Mouse (Mus musculus): ENCODE data around the gene Polr2l. TPM values are rescaled to one million over a fixed set of nuclear protein-coding genes. Genes with fewer than 3 reads are reported as not detected.

Gene Polr2l
- total RNA-seq (2023), result 11.6 TPM

DNA sequence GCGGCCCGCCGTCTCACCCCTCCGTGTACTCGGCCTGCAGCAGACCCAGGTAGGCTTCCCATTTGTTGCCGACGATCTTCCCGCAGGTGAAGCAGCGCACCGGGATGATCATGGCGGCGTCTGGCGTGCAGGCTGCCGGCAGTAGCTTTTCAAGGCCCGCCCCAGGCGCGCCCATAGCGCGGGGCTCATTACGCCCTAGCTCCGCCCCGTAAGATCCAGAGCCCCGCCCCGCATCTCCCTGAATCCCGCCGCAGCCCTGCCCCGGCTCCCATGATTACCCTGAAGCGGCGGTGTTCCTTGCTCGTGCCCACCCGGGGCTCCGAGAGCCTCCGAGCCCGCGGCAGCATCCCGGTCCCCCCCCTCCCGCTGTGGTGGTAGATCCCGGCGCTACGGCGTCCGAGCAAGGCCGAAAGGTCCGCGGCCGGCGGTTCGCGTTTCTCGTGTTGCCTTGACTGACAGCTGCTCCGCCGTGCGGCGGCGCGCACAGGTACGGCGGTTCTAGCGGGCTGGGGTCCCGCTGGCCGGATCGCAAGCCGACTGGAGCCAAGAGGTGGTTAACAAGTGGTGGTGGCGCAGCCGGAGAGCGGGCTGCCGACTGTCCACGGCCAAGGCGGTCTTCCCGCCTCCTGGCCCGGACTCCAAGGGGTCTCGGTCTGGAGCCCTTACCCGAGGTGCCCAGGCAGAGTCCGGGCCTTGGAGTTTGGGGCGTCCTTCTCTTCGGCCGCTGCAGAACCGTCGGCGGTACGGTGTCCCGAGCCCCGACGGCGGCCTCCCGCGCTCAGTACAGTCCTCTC is at the start of gene Polr2l, which contains the start of gene Tspan4:
Polr2l (minus strand) TSS at position 122 of the 794 bp plus-strand sequence.
Tspan4 (plus strand) TSS at position 230 of the 794 bp plus-strand sequence.

DNA sequence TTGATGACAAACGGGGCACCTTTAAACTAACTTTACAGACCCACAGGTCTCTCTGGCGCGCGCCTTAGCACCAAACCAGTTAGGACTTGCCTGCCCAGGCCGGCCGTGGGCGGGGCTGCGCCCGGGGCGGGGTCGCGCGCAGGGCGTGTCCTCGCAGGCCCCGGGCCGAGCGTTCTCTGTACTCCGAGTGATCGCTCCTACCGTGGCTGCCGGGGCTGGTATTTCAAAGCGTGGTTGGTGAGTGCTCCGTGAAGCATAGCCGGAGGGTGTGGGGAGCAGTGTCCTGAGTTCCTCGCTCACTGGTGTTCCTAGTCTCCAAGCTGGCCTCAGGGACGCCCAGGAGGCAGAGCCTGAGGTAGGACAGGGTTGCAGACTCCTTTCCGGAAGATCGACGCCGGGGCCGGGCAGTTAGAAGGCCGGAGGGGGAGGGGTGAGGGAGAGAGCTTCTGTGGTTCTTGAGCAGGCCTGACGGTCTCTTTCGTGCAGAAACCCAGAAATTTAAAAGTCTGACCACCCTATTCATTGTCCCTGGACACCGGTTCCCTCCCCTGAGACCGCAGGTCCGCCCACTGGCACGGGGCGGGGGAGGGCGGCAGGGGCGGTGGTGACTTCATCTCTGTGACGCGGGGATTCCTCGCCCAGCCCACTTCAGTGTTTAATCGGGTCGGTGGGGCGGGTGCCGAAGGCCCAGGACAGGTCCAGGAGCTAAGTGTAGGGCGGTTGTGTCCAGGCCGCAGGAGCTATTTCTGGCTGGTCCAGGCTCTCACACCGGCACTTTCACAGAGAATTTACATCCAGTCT is 7.5 kb downstream of the Polr2l start, which contains the start of gene Cd151:
Cd151 (plus strand) TSS at position 163 of the 801 bp plus-strand sequence.

GRCm38 (mm10) chr7:141460391-141461113 is 14.4 kb downstream of the Polr2l start, which contains the start of gene Cracr2b:
Gene Cracr2b (plus strand): TSS chr7:141461094.

GRCm38 (mm10) chr7:141454967-141455551 is 19.9 kb downstream of the Polr2l start, which contains the start of gene Pnpla2:
Gene Pnpla2 (plus strand): TSS chr7:141455198.

DNA sequence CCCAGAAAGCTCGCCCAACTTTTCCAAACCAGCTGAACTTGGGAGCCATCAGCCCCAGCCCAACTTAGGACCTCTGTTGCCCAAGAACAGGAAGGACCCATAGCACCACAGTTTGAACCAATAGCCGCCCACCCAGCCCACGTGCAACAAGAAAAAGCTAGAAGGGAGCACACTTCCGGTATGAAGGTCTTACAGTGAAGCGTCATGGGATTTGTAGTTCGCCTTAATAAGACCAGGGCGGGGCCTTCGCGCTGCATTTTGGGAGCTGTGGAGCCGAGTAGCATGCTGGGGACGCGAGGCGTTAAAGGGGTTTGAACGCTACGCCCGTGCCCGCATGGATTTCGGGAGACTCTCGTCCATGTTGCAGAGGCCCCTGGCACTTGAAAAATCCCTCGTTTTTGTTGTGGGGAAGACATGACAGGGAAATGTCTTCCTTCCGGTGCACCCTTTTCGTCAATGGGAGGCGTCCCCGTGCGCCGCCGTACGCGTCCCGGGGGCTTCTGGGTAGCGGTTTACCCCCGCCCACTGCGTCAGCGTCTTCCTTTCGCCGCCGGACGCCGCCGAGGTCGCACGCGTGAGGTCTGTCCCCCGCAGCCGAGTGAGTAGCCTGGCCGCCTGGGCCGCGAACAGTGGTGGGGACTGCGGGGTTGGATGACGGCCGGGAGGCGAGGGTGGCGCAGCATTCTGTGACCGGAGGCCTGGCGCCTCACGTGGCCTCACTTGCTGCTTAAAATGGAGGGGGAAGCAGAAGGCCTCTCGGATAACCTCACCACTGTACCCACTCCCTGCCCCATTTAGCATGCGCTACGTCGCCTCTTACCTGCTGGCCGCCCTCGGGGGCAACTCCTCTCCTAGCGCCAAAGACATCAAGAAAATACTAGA is 27.6 kb downstream of the Polr2l start, which contains the start of gene Rplp2:
Rplp2 (plus strand) TSS at position 261 of the 882 bp plus-strand sequence.

GRCm38 (mm10) chr7:141443828-141444237 is 31.1 kb downstream of the Polr2l start, which contains the start of gene Pidd1:
Gene Pidd1 (minus strand): TSS chr7:141444025.

DNA sequence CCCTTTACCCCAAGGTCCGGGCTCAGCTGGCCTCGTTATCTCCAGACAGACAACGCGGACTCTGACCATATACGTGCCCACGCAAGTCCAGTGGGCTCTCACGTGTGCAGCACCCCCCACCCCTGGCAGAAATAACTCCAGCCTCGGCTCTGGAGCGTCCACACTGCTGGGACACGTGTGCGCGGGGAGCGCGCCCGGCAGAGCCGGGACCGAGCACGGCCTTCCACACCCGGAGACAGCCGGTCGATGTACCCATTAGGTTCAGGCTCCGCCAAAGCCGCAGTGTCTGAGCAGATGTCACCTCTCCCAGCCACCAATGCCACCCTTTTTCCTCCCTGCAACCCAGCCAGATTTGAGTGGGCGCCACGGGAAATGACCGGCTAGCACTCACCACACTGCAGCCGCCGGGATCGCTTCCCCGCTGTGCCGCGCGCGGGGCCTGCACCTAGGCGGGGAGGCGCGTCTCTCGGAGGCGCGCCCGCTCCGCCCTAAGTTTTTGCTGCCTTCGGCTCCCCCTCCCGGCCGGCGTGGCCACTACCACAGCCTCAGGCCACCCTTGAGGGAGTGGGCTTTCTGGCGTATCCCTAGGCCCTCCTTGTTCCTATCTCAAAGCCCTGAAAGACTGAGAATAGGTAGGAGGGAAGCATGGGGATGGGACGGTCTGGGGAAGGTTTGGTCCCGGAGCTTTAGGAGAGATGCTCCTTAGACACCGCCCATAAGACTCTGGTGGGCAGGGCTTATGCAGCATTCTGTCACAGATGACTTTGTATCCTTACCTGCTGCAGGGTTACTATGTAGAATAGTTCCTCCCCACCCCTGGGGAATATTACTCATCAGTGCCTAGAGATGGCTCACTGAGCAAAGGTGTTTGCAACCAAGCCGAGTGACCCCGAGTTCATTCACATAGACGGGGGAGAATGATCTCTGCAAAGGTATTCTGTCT is 37.5 kb downstream of the Polr2l start, which contains the start of gene Slc25a22:
Slc25a22 (minus strand) TSS at position 715 of the 943 bp plus-strand sequence.

DNA sequence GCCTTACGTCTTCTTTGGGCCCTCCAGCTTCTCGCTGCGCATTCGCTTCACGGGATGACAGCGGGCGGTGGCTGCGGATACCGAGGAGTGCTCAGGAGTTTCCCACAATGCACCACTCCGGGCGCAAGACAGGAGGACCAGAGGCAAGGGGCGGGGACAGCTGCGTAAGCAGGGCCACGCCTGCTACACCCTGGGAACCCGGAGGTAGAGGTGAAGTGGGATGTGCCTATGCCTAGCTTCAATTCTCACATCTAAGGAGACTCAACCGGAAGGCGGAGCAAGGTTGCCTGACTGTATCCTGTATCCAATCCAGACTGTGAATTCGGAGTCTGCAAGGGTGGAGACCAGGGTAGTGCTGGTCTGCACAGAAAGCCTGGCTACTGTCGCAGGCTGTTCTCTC is 45.6 kb downstream of the Polr2l start, which contains the start of gene Cend1:
Cend1 (minus strand) TSS at position 182 of the 400 bp plus-strand sequence.

Other genes with a start within 250 kb of the Polr2l start
- gene Phrf1, start 246.3 kb downstream of the Polr2l start, total RNA-seq (2023), result 154 TPM
- gene Irf7, start 208.7 kb downstream of the Polr2l start, total RNA-seq (2023), result 62.5 TPM
- not detected for gene Cdhr5, start 198.3 kb downstream of the Polr2l start, total RNA-seq (2023)
- not detected for gene Sct, start 196.0 kb downstream of the Polr2l start, total RNA-seq (2023)
- not detected for gene Drd4, start 183.1 kb downstream of the Polr2l start, total RNA-seq (2023)
- gene Deaf1, start 147.4 kb downstream of the Polr2l start, total RNA-seq (2023), result 56.9 TPM
- 22.6 TPM for gene Tmem80, start 147.4 kb downstream of the Polr2l start, total RNA-seq (2023)
- gene Eps8l2, start 136.3 kb downstream of the Polr2l start, total RNA-seq (2023), result not detected
- gene Taldo1, start 82.9 kb downstream of the Polr2l start, total RNA-seq (2023), result 88.3 TPM
- 29.1 TPM for gene Gatd1, start 61.0 kb downstream of the Polr2l start, total RNA-seq (2023)
- gene Cend1, start 45.6 kb downstream of the Polr2l start, total RNA-seq (2023), result not detected
- 53.6 TPM for gene Slc25a22, start 37.2 kb downstream of the Polr2l start, total RNA-seq (2023)
- 4.1 TPM for gene Pidd1, start 31.1 kb downstream of the Polr2l start, total RNA-seq (2023)
- gene Rplp2, start 27.8 kb downstream of the Polr2l start, total RNA-seq (2023), result 3,494 TPM
- gene Pnpla2, start 19.9 kb downstream of the Polr2l start, total RNA-seq (2023), result 66.5 TPM
- not detected for gene Cracr2b, start 14.0 kb downstream of the Polr2l start, total RNA-seq (2023)
- gene Cd151, start 7.7 kb downstream of the Polr2l start, total RNA-seq (2023), result 14.0 TPM
- 2.2 TPM for gene Tspan4, start 108 bp upstream of the Polr2l start, total RNA-seq (2023)
- gene Chid1, start 64.7 kb upstream of the Polr2l start, total RNA-seq (2023), result 20.1 TPM
- 67.9 TPM for gene Ap2a2, start 87.0 kb upstream of the Polr2l start, total RNA-seq (2023)
- gene Muc6, start 180.2 kb upstream of the Polr2l start, total RNA-seq (2023), result not detected
- 2.3 TPM for gene Muc2, start 215.2 kb upstream of the Polr2l start, total RNA-seq (2023)

Data from CD4-positive naive resting alpha-beta T cell, adult 76 days (primary cell).